In the genomic region with DNA sequence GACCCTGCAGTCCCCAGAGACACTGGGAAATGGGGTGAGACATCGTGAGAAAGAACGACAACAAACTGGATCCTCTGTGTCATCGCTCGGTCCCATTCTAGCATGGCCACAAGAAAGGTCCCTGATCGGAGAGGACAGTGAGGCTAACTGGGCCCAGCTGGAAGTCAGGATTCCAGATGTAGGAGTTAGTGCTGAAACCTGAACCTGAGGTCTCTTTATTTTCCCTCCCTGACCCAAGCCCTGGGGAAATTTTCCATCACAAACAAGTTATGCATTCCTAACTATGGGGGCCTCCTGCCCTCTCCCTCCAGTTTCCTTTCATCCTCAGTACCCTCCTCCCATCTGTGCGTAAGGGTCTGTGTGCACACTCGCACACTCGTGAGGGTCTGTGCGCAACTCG, we compare ENCODE assay signal across 17 mouse cellular contexts. TPM values are rescaled to one million over a fixed set of nuclear protein-coding genes. Genes with fewer than 3 reads are reported as not detected.
A peak's percentile ranks its signal among the peaks of the same experiment; 100 is the strongest.
DNase-seq lines count a peak whose midpoint lies in the region; ATAC-seq lines count a peak whose summit lies in the region.
"Had no signal": no experiment of that assay in that cellular context is flagged by ENCODE, and none has a peak within 500 bp of the region (broad histone marks: within the 10 kb centered on the region; RNA-seq: fewer than 3 reads in every experiment).

No protein-coding gene starts in this region.

- 55% methylated on average over 10 of the region's 10 CpGs for WGBS in forebrain, embryonic 11.5 days
- WGBS in forebrain, embryonic 15.5 days = 59% methylated on average over 10 of the region's 10 CpGs
- WGBS in lung, embryonic 16.5 days = 39% methylated on average over 10 of the region's 10 CpGs
- 38% methylated on average over 10 of the region's 10 CpGs for WGBS in kidney, embryonic 15.5 days
- 55% methylated on average over 10 of the region's 10 CpGs for WGBS in stomach, embryonic 16.5 days
- 64% methylated on average over 10 of the region's 10 CpGs for WGBS in intestine, embryonic 16.5 days

- peaks cover 6% of the 10 kb centered on the region; the same call in 1 of the 2 replicates for H3K4me1 ChIP-seq in forebrain, embryonic 11.5 days (replicated peaks; ENCODE audit: control insufficient read depth, insufficient read depth, low read length)
- peaks cover 22% of the 10 kb centered on the region for H3K4me1 ChIP-seq in forebrain, embryonic 15.5 days
- peaks cover 54% of the 10 kb centered on the region for H3K4me1 ChIP-seq in lung, embryonic 16.5 days (replicated peaks; ENCODE audit: control insufficient read depth, insufficient read depth, low read length)
- H3K4me1 ChIP-seq in kidney, embryonic 15.5 days = peaks cover 64% of the 10 kb centered on the region
- H3K4me1 ChIP-seq in stomach, embryonic 16.5 days (ENCODE audit: control insufficient read depth, insufficient read depth, low read length) = peaks cover 42% of the 10 kb centered on the region
- peaks cover 44% of the 10 kb centered on the region for H3K4me1 ChIP-seq in intestine, embryonic 16.5 days (ENCODE audit: control insufficient read depth, insufficient read depth, low read length)

- H3K27me3 ChIP-seq in forebrain, embryonic 11.5 days (ENCODE audit: control insufficient read depth, insufficient read depth, low read length) = no peaks in the 10 kb centered on the region
- H3K27me3 ChIP-seq in forebrain, embryonic 15.5 days = no peaks in the 10 kb centered on the region; the same call in 1 of the 2 replicates
- no peaks in the 10 kb centered on the region for H3K27me3 ChIP-seq in lung, embryonic 16.5 days (ENCODE audit: control insufficient read depth, insufficient read depth, low read depth, low read length)
- H3K27me3 ChIP-seq in kidney, embryonic 15.5 days = peaks cover 9% of the 10 kb centered on the region; the same call in 1 of the 2 replicates
- H3K27me3 ChIP-seq in stomach, embryonic 16.5 days (ENCODE audit: control insufficient read depth, insufficient read depth, low read length) = no peaks in the 10 kb centered on the region
- H3K27me3 ChIP-seq in intestine, embryonic 16.5 days (replicated peaks; ENCODE audit: control insufficient read depth, insufficient read depth, low read length) = no peaks in the 10 kb centered on the region

- no peak for ATAC-seq in forebrain, embryonic 11.5 days (replicated peaks; ENCODE audit: low FRiP score)
- ATAC-seq in forebrain, embryonic 15.5 days (replicated peaks) = no peak
- ATAC-seq in lung, embryonic 16.5 days (ENCODE audit: low read depth) = no peak
- ATAC-seq in kidney, embryonic 15.5 days (replicated peaks; ENCODE audit: low FRiP score) = no peak
- ATAC-seq in stomach, embryonic 16.5 days (ENCODE audit: insufficient read depth, low FRiP score) = no peak
- ATAC-seq in intestine, embryonic 16.5 days = no peak
- ATAC-seq: forebrain, embryonic 13.5 days; inflammation-experienced regulatory T-cells, adult 6 months; midbrain, embryonic 13.5 days had no signal

- no peak overlapping the region for H3K9ac ChIP-seq in forebrain, embryonic 11.5 days (ENCODE audit: low read length)
- no peak overlapping the region for H3K9ac ChIP-seq in forebrain, embryonic 15.5 days (replicated peaks)
- peak overlapping the region; percentile 18; the same call in 1 of the 2 replicates for H3K9ac ChIP-seq in lung, embryonic 16.5 days (ENCODE audit: low read length)
- H3K9ac ChIP-seq in kidney, embryonic 15.5 days = no peak overlapping the region
- 0 out of 2 replicates have a peak overlapping the region, but pooled peaks have one; percentile 1 for H3K9ac ChIP-seq in stomach, embryonic 16.5 days (ENCODE audit: low read length)
- H3K9ac ChIP-seq in intestine, embryonic 16.5 days (ENCODE audit: low read depth, low read length) = no peak overlapping the region
- H3K9ac ChIP-seq: forebrain, embryonic 13.5 days; midbrain, embryonic 13.5 days had no signal

- H3K36me3 ChIP-seq in forebrain, embryonic 11.5 days (ENCODE audit: control insufficient read depth, insufficient read depth, low read length) = no peaks in the 10 kb centered on the region
- no peaks in the 10 kb centered on the region for H3K36me3 ChIP-seq in forebrain, embryonic 15.5 days
- H3K36me3 ChIP-seq in lung, embryonic 16.5 days (ENCODE audit: control insufficient read depth, insufficient read depth, low read length) = no peaks in the 10 kb centered on the region
- H3K36me3 ChIP-seq in kidney, embryonic 15.5 days = no peaks in the 10 kb centered on the region
- H3K36me3 ChIP-seq in stomach, embryonic 16.5 days (ENCODE audit: control insufficient read depth, insufficient read depth, low read length) = no peaks in the 10 kb centered on the region
- no peaks in the 10 kb centered on the region for H3K36me3 ChIP-seq in intestine, embryonic 16.5 days (ENCODE audit: control insufficient read depth, insufficient read depth, low read length)
- H3K36me3 ChIP-seq: midbrain, embryonic 13.5 days had no signal

- H3K4me2 ChIP-seq in forebrain, embryonic 11.5 days (ENCODE audit: low read depth, low read length, severe bottlenecking) = no peak overlapping the region
- no peak overlapping the region for H3K4me2 ChIP-seq in forebrain, embryonic 15.5 days (replicated peaks)
- H3K4me2 ChIP-seq in lung, embryonic 16.5 days (ENCODE audit: low read depth, low read length) = no peak overlapping the region
- H3K4me2 ChIP-seq in kidney, embryonic 15.5 days = no peak overlapping the region
- H3K4me2 ChIP-seq in stomach, embryonic 16.5 days (ENCODE audit: low read depth, low read length) = no peak overlapping the region
- H3K4me2 ChIP-seq in intestine, embryonic 16.5 days (ENCODE audit: low read depth, low read length) = no peak overlapping the region
- H3K4me2 ChIP-seq: forebrain, embryonic 13.5 days; midbrain, embryonic 13.5 days had no signal

- H3K9me3 ChIP-seq in forebrain, embryonic 11.5 days (ENCODE audit: control insufficient read depth, low read length) = no peaks in the 10 kb centered on the region
- H3K9me3 ChIP-seq in forebrain, embryonic 15.5 days = no peaks in the 10 kb centered on the region
- H3K9me3 ChIP-seq in lung, embryonic 16.5 days (ENCODE audit: control insufficient read depth, low read length) = no peaks in the 10 kb centered on the region
- no peaks in the 10 kb centered on the region for H3K9me3 ChIP-seq in kidney, embryonic 15.5 days (replicated peaks)
- H3K9me3 ChIP-seq in stomach, embryonic 16.5 days (replicated peaks; ENCODE audit: control insufficient read depth, low read length) = no peaks in the 10 kb centered on the region
- H3K9me3 ChIP-seq in intestine, embryonic 16.5 days (ENCODE audit: control insufficient read depth, low read length) = no peaks in the 10 kb centered on the region
- H3K9me3 ChIP-seq: forebrain, embryonic 13.5 days; G1E; midbrain, embryonic 13.5 days had no signal

- DNase-seq in forebrain, embryonic 11.5 days (ENCODE audit: low spot score) = peak; percentile 55
- DNase-seq in lung, postnatal 14 days = no peak
- DNase-seq in spleen, postnatal 4 days (ENCODE audit: low spot score in 2 of 2) = no peak
- DNase-seq: adrenal gland, postnatal 25 days; gastrocnemius, postnatal 14 days; heart, postnatal 10 days; liver; lung, postnatal 36 days had no signal

- H3K4me3 ChIP-seq in forebrain, embryonic 11.5 days (ENCODE audit: low read depth, low read length) = no peak overlapping the region
- H3K4me3 ChIP-seq in forebrain, embryonic 15.5 days = no peak overlapping the region
- H3K4me3 ChIP-seq in lung, embryonic 16.5 days (ENCODE audit: low read length) = no peak overlapping the region
- no peak overlapping the region for H3K4me3 ChIP-seq in kidney, embryonic 15.5 days (replicated peaks)
- H3K4me3 ChIP-seq in stomach, embryonic 16.5 days (replicated peaks; ENCODE audit: low read length) = no peak overlapping the region
- no peak overlapping the region for H3K4me3 ChIP-seq in intestine, embryonic 16.5 days (ENCODE audit: low read length)
- H3K4me3 ChIP-seq: forebrain, embryonic 13.5 days; midbrain, embryonic 13.5 days had no signal

- H3K27ac ChIP-seq in forebrain, embryonic 11.5 days (ENCODE audit: low read depth, low read length) = no peak overlapping the region
- H3K27ac ChIP-seq in forebrain, embryonic 15.5 days (replicated peaks) = no peak overlapping the region
- peak overlapping the region; percentile 45; the same call in 1 of the 2 replicates for H3K27ac ChIP-seq in lung, embryonic 16.5 days (ENCODE audit: low read length)
- 0 out of 2 replicates have a peak overlapping the region, but pooled peaks have one; percentile 56 for H3K27ac ChIP-seq in kidney, embryonic 15.5 days
- no peak overlapping the region for H3K27ac ChIP-seq in stomach, embryonic 16.5 days (ENCODE audit: low read length)
- H3K27ac ChIP-seq in intestine, embryonic 16.5 days (ENCODE audit: low read length) = no peak overlapping the region
- H3K27ac ChIP-seq: forebrain, embryonic 13.5 days; midbrain, embryonic 13.5 days had no signal

RNA-seq across cellular contexts. Expression of a gene that starts 4.3 kb away (rescaled TPM):
- 2.4 and 3.5 TPM in 2 replicates for polyA plus RNA-seq in forebrain, embryonic 11.5 days (2014; fragmentation: Nextera tagmentation; extraction: Ambion mirVana)
- 7.3 and 8.1 TPM in 2 replicates for polyA plus RNA-seq in forebrain, embryonic 15.5 days (2015; fragmentation: Nextera tagmentation; extraction: Ambion mirVana)
- 21.9 and 31.7 TPM in 2 replicates for polyA plus RNA-seq in lung, embryonic 16.5 days (2015; fragmentation: Nextera tagmentation; extraction: Ambion mirVana)
- 25.3 and 25.4 TPM in 2 replicates for polyA plus RNA-seq in kidney, embryonic 15.5 days (2015; fragmentation: Nextera tagmentation; extraction: Ambion mirVana)
- polyA plus RNA-seq in stomach, embryonic 16.5 days (2015; fragmentation: Nextera tagmentation; extraction: Ambion mirVana) = 22.1 and 24.4 TPM in 2 replicates
- polyA plus RNA-seq in intestine, embryonic 16.5 days (2015; fragmentation: Nextera tagmentation; extraction: Ambion mirVana) = 16.0 and 16.2 TPM in 2 replicates

RNA-seq across cellular contexts. Expression of a gene that starts 5.8 kb away (rescaled TPM):
- polyA plus RNA-seq in forebrain, embryonic 11.5 days (2014; fragmentation: Nextera tagmentation; extraction: Ambion mirVana) = 48.5 and 49.5 TPM in 2 replicates
- 68.3 and 75.1 TPM in 2 replicates for polyA plus RNA-seq in forebrain, embryonic 15.5 days (2015; fragmentation: Nextera tagmentation; extraction: Ambion mirVana)
- polyA plus RNA-seq in lung, embryonic 16.5 days (2015; fragmentation: Nextera tagmentation; extraction: Ambion mirVana) = 57.8 and 65.1 TPM in 2 replicates
- 42.3 and 44.6 TPM in 2 replicates for polyA plus RNA-seq in kidney, embryonic 15.5 days (2015; fragmentation: Nextera tagmentation; extraction: Ambion mirVana)
- polyA plus RNA-seq in stomach, embryonic 16.5 days (2015; fragmentation: Nextera tagmentation; extraction: Ambion mirVana) = 55.8 and 58.2 TPM in 2 replicates
- 56.9 and 58.5 TPM in 2 replicates for polyA plus RNA-seq in intestine, embryonic 16.5 days (2015; fragmentation: Nextera tagmentation; extraction: Ambion mirVana)

RNA-seq across cellular contexts. Expression of a gene that starts 20.9 kb away (rescaled TPM):
- 1,583 and 1,671 TPM in 2 replicates for polyA plus RNA-seq in forebrain, embryonic 11.5 days (2014; fragmentation: Nextera tagmentation; extraction: Ambion mirVana)
- 1,924 and 1,932 TPM in 2 replicates for polyA plus RNA-seq in forebrain, embryonic 15.5 days (2015; fragmentation: Nextera tagmentation; extraction: Ambion mirVana)
- polyA plus RNA-seq in lung, embryonic 16.5 days (2015; fragmentation: Nextera tagmentation; extraction: Ambion mirVana) = 877 and 940 TPM in 2 replicates
- polyA plus RNA-seq in kidney, embryonic 15.5 days (2015; fragmentation: Nextera tagmentation; extraction: Ambion mirVana) = 951 and 997 TPM in 2 replicates
- polyA plus RNA-seq in stomach, embryonic 16.5 days (2015; fragmentation: Nextera tagmentation; extraction: Ambion mirVana) = 649 and 665 TPM in 2 replicates
- 559 and 622 TPM in 2 replicates for polyA plus RNA-seq in intestine, embryonic 16.5 days (2015; fragmentation: Nextera tagmentation; extraction: Ambion mirVana)

RNA-seq across cellular contexts. Expression of a gene that starts 24.1 kb away (rescaled TPM):
- 27.2 and 29.2 TPM in 2 replicates for polyA plus RNA-seq in forebrain, embryonic 11.5 days (2014; fragmentation: Nextera tagmentation; extraction: Ambion mirVana)
- 11.7 TPM in 2 replicates for polyA plus RNA-seq in forebrain, embryonic 15.5 days (2015; fragmentation: Nextera tagmentation; extraction: Ambion mirVana)
- 20.6 and 22.3 TPM in 2 replicates for polyA plus RNA-seq in lung, embryonic 16.5 days (2015; fragmentation: Nextera tagmentation; extraction: Ambion mirVana)
- polyA plus RNA-seq in kidney, embryonic 15.5 days (2015; fragmentation: Nextera tagmentation; extraction: Ambion mirVana) = 16.5 TPM in 2 replicates
- 11.7 and 16.2 TPM in 2 replicates for polyA plus RNA-seq in stomach, embryonic 16.5 days (2015; fragmentation: Nextera tagmentation; extraction: Ambion mirVana)
- polyA plus RNA-seq in intestine, embryonic 16.5 days (2015; fragmentation: Nextera tagmentation; extraction: Ambion mirVana) = 10.0 and 11.8 TPM in 2 replicates

RNA-seq across cellular contexts. Expression of a gene that starts 43.9 kb away (rescaled TPM):
- 65.7 and 68.8 TPM in 2 replicates for polyA plus RNA-seq in forebrain, embryonic 11.5 days (2014; fragmentation: Nextera tagmentation; extraction: Ambion mirVana)
- polyA plus RNA-seq in forebrain, embryonic 15.5 days (2015; fragmentation: Nextera tagmentation; extraction: Ambion mirVana) = 24.5 and 28.3 TPM in 2 replicates
- polyA plus RNA-seq in lung, embryonic 16.5 days (2015; fragmentation: Nextera tagmentation; extraction: Ambion mirVana) = 65.6 and 67.9 TPM in 2 replicates
- 58.0 and 65.7 TPM in 2 replicates for polyA plus RNA-seq in kidney, embryonic 15.5 days (2015; fragmentation: Nextera tagmentation; extraction: Ambion mirVana)
- polyA plus RNA-seq in stomach, embryonic 16.5 days (2015; fragmentation: Nextera tagmentation; extraction: Ambion mirVana) = 48.9 and 51.5 TPM in 2 replicates
- polyA plus RNA-seq in intestine, embryonic 16.5 days (2015; fragmentation: Nextera tagmentation; extraction: Ambion mirVana) = 47.7 and 51.7 TPM in 2 replicates

Comparison
In these comparisons a context has a peak if more than half of its experiments do, and no peak if none do; other contexts are left out.
1. H3K27ac ChIP-seq: peak in lung, embryonic 16.5 days (single experiment) and kidney, embryonic 15.5 days (single experiment); none in forebrain, embryonic 11.5 days (single experiment), forebrain, embryonic 15.5 days (single experiment), stomach, embryonic 16.5 days (single experiment) and intestine, embryonic 16.5 days (single experiment).
2. H3K9ac ChIP-seq: peak in lung, embryonic 16.5 days (single experiment) and stomach, embryonic 16.5 days (single experiment); none in forebrain, embryonic 11.5 days (single experiment), forebrain, embryonic 15.5 days (single experiment), kidney, embryonic 15.5 days (single experiment) and intestine, embryonic 16.5 days (single experiment).